Mouse (Mus musculus) embryonic fibroblast, embryonic 13.5 days (primary cell): ENCODE data around the gene Trim14. TPM values are rescaled to one million over a fixed set of nuclear protein-coding genes. Genes with fewer than 3 reads are reported as not detected.

Source experiments
- H3K27ac ChIP-seq: 2 replicates; pipeline ENCODE4 v1.5.1; 2012; ENCODE audit warnings: low read length, control low read depth, inconsistent platforms; ENCODE audit not compliant: insufficient read depth
- H3K4me1 ChIP-seq: 2 replicates; pipeline ENCODE4 v1.6.1; 2011; ENCODE audit warnings: low read length; ENCODE audit not compliant: control insufficient read depth, insufficient read depth
- H3K4me3 ChIP-seq: 2 replicates; pipeline ENCODE4 v1.5.1; 2011; ENCODE audit warnings: mild to moderate bottlenecking, control low read depth, low read length; ENCODE audit not compliant: insufficient read depth
- CTCF ChIP-seq: IDR thresholded peaks from 2 replicates; pipeline ENCODE4 v1.5.1; 2011; ENCODE audit warnings: mild to moderate bottlenecking, control low read depth, low read length, moderate library complexity, borderline replicate concordance; ENCODE audit not compliant: insufficient read depth
- POLR2A ChIP-seq: IDR thresholded peaks from 2 replicates; pipeline ENCODE4 v1.6.1; 2011; ENCODE audit warnings: low read depth, mild to moderate bottlenecking, control low read depth, low read length, moderate library complexity
- polyA plus RNA-seq: library from polyadenylated mRNA; stranded (reverse); fragments of >200 nt; gene quantifications from 2 replicates; pipeline ENCODE4 v1.2.4, GENCODE M21; 2011; ENCODE audit warnings: low read depth; ENCODE audit not compliant: missing spikeins, insufficient read length

Trim14 gene
- polyA plus RNA-seq, 1 experiment: 0.93 TPM

DNA sequence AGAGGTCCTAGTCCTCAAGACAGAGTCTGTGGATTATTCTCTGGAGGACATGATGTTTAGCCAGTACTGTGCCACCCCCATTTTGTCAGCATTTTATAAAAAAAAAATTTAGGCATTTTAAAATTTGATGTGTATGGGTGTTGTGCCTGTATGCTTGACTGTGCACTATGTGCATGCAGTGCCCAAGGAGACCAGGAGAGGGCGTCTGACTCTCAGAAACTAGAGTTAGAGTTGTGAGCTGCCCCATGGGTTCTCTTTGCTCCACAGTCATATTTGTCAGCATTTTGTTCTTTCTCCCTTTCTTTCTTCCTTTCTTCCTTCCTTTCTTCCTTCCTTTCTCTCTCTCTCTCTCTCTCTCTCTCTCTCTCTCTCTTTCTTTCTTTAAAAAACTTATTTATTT lies 8.4 kb upstream of the Trim14 start:
- no peaks in the 10 kb centered on the region for H3K4me1 ChIP-seq
- no peak overlapping the region for H3K27ac ChIP-seq
- H3K4me3 ChIP-seq: no peak overlapping the region
- TF ChIP-seq POLR2A (no peak), CTCF (0 out of 2 replicates have a peak, but pooled peaks have one; percentile 17)

DNA sequence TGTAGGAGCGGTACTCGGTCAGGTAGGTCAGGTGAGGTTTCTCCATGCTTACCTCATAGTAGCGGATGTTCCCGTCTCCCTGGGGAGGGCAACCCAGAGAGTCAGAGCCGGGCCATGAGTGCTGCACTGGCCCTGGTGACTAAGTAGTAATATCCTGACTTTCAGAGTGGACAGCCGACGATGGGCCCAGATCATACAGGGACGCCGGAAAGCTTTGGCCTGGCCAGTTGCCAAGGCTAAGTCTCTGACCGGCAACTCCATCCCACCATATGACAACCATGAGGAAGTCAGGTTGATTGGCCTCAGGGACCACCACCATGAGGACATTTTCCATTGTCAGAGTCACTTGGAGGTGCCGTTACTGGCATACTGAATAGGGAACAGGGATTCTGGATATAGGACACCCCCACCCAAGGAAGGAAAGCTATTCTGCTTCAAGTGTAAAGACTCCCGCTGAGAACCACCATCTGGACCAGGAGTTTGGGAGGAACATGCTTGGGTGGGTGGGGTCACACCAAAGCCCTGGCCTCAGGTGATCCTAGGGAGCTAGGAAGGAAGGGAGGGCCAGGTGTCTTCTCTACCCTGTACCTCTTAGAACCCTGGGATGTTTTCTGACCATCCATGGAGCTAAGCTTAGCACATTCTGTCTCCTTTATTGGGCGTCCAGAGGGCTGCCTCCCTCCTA lies 7.6 kb upstream of the Trim14 start:
- Histone ChIP-seq H3K27ac (no peak overlapping the region), H3K4me1 (no peaks in the 10 kb centered on the region), H3K4me3 (no peak overlapping the region)
- TF ChIP-seq CTCF (no peak), POLR2A (no peak)

GRCm38 (mm10) chr4:46541707-46542106 lies 5.8 kb upstream of the Trim14 start:
- H3K4me3 ChIP-seq: no peak overlapping the region

DNA sequence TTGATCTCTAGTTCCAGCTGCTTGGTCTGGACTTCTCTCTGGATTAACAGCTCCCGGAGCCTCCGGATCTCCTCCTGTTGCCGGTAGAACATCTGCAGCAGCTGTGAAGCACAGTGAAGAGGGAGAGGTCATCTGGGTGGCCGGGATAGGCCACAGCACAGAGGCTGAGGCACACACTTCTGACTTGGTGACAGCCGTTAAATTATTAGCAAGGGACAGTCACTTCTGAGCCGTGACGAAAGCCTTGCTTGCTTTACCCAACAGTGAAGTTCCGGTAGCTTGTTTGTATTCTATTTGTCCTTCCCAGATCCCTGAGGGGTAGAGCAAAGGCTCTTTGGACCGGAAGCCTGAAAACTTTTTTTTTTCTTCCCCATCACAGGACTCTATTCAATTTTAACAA lies 3.2 kb upstream of the Trim14 start:
- Histone ChIP-seq H3K4me3 (no peak overlapping the region), H3K27ac (no peak overlapping the region), H3K4me1 (no peaks in the 10 kb centered on the region)
- no peak for TF ChIP-seq POLR2A
- no peak for TF ChIP-seq CTCF

More at GRCm38 (mm10) chr4:46541707-46542106, 5.8 kb upstream of the Trim14 start:
- Histone ChIP-seq H3K4me1 (no peaks in the 10 kb centered on the region), H3K27ac (no peak overlapping the region)
- TF ChIP-seq POLR2A (no peak), CTCF (no peak)

GRCm38 (mm10) chr4:46535094-46535830 lies 679 bp downstream of the Trim14 start:
- Histone ChIP-seq H3K4me1 (no peaks in the 10 kb centered on the region), H3K4me3 (peak overlapping the region; percentile 38), H3K27ac (no peak overlapping the region)
- TF ChIP-seq CTCF: no peak
- TF ChIP-seq POLR2A: no peak

GRCm38 (mm10) chr4:46533934-46534720 lies 1.8 kb downstream of the Trim14 start:
- no peak for TF ChIP-seq POLR2A
- no peak for TF ChIP-seq CTCF
- Histone ChIP-seq H3K4me1 (no peaks in the 10 kb centered on the region), H3K4me3 (no peak overlapping the region), H3K27ac (no peak overlapping the region)

DNA sequence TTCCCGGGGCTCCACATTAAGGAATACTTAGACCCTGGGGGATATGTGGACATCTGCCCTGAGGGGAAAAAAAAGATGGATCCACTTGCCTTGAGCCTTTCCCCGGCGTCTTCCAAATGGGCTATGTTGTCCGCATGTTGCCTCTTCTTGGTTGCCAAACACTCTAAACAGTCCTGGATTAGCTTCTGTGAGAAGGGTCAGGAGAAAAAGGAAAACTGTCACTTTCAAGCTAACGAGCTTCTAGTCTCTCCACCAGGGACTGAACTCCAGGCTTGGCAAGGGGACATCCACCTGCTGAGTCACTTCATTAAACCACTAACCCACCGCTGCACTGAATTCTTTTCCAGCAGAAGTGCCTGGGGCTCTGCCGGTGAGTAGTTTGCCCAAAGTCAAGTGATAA lies 3.0 kb downstream of the Trim14 start:
- no peak overlapping the region for H3K27ac ChIP-seq
- TF ChIP-seq POLR2A (no peak), CTCF (no peak)
- H3K4me3 ChIP-seq: no peak overlapping the region
- no peaks in the 10 kb centered on the region for H3K4me1 ChIP-seq

GRCm38 (mm10) chr4:46532511-46532910 lies 3.4 kb downstream of the Trim14 start:
- no peak overlapping the region for H3K27ac ChIP-seq
- no peak overlapping the region for H3K4me3 ChIP-seq
- H3K4me1 ChIP-seq: no peaks in the 10 kb centered on the region
- TF ChIP-seq CTCF: no peak
- no peak for TF ChIP-seq POLR2A

- Histone ChIP-seq H3K4me3 (no peak overlapping the region), H3K27ac (no peak overlapping the region), H3K4me1 (no peaks in the 10 kb centered on the region)
- no peak for TF ChIP-seq CTCF
- no peak for TF ChIP-seq POLR2A
Observed at GRCm38 (mm10) chr4:46529722-46530121, 6.2 kb downstream of the Trim14 start.

- Histone ChIP-seq H3K27ac (no peak overlapping the region), H3K4me1 (no peaks in the 10 kb centered on the region), H3K4me3 (peak overlapping the region; percentile 25)
- TF ChIP-seq POLR2A (peak; percentile 73), CTCF (no peak)
Observed at GRCm38 (mm10) chr4:46527558-46527926, 8.4 kb downstream of the Trim14 start.
